Mouse (Mus musculus) hindbrain, postnatal 0 days (tissue): Measurements from ENCODE around the gene Tmem169. TPM values are rescaled to one million over a fixed set of nuclear protein-coding genes. Genes with fewer than 3 reads are reported as not detected.

ENCODE experiments used
- ATAC-seq: fragments of 200-750 bp; cut with Nextera tagmentation; 2 replicates; pipeline ENCODE4 v1.8.0; 2017; ENCODE audit warnings: mild to moderate bottlenecking, moderate TSS enrichment, moderate library complexity
- DNase-seq: peaks from one replicate; pipeline ENCODE4 v3.0.0-alpha.2; 2015; ENCODE audit warnings: low spot score
- H3K27ac ChIP-seq: fragments of 300-500 bp; sonication (generic); 2 replicates; pipeline ENCODE4 v1.5.1; 2014; ENCODE audit warnings: mild to moderate bottlenecking
- H3K27me3 ChIP-seq: fragments of 300-500 bp; sonication (generic); 2 replicates; pipeline ENCODE4 v1.6.1; 2014; ENCODE audit warnings: low read length, mixed read lengths; ENCODE audit not compliant: insufficient read depth
- H3K36me3 ChIP-seq: fragments of 300-500 bp; sonication (generic); 2 replicates; pipeline ENCODE4 v1.6.1; 2014; ENCODE audit warnings: low read length, mixed read lengths; ENCODE audit not compliant: insufficient read depth
- H3K4me1 ChIP-seq: fragments of 300-500 bp; sonication (generic); 2 replicates; pipeline ENCODE4 v1.6.1; 2014; ENCODE audit warnings: antibody characterized with exemption, low read length, mixed read lengths; ENCODE audit not compliant: insufficient read depth
- H3K4me2 ChIP-seq: fragments of 300-500 bp; sonication (generic); 2 replicates; pipeline ENCODE4 v1.6.1; 2014; ENCODE audit warnings: low read depth, mild to moderate bottlenecking, low read length, moderate library complexity, mixed read lengths
- H3K4me3 ChIP-seq: fragments of 300-500 bp; sonication (generic); 2 replicates; pipeline ENCODE4 v1.5.1; 2014; ENCODE audit warnings: low read length
- H3K9ac ChIP-seq: fragments of 300-500 bp; sonication (generic); replicated peaks from 2 replicates; pipeline ENCODE4 v1.6.1; 2014; ENCODE audit warnings: mild to moderate bottlenecking, low read length, moderate library complexity, mixed read lengths
- H3K9me3 ChIP-seq: fragments of 300-500 bp; sonication (generic); 2 replicates; pipeline ENCODE4 v1.6.1; 2016; ENCODE audit warnings: low read length, mixed read lengths
- CTCF ChIP-seq: IDR thresholded peaks from 2 replicates; pipeline ENCODE4 v1.5.1; 2016; ENCODE audit warnings: antibody characterized with exemption, control low read depth, low read depth
- WGBS: fragments of 180-500 bp; shearing (Covaris S2); extraction: QIAGEN DNeasy Blood & Tissue Kit; methylation state at CpG from one replicate; pipeline ENCODE4 v1.1.7; 2014; 5-methylcytosine and 5-hydroxymethylcytosine counted together
- polyA plus RNA-seq: library from polyadenylated mRNA; unstranded; fragments of >200 nt; fragmentation: Nextera tagmentation; extraction: Ambion mirVana; gene quantifications from 2 replicates; pipeline ENCODE4 v1.2.1, GENCODE M21; 2015
- total RNA-seq: library from RNA; depleted of rRNA; stranded (reverse); fragments of >200 nt; gene quantifications from 2 replicates; pipeline ENCODE4 v1.2.3, GENCODE M21; 2014

Gene Tmem169
- total and polyA plus RNA-seq, 2 experiments from 2014 or later, result 25.3 to 37.0 TPM

- Histone ChIP-seq H3K9ac (peak overlapping the region; percentile 65), H3K4me2 (peak overlapping the region; percentile 98), H3K27me3 (no peaks in the 10 kb centered on the region), H3K27ac (peak overlapping the region; percentile 74), H3K36me3 (no peaks in the 10 kb centered on the region), H3K4me1 (peaks cover 12% of the 10 kb centered on the region), H3K9me3 (no peaks in the 10 kb centered on the region), H3K4me3 (peak overlapping the region; percentile 57)
- WGBS, result 2% methylated on average over 5 of the region's 5 CpGs
- DNase-seq (peak; percentile 43), ATAC-seq (peak; percentile 71)
- no peak for TF ChIP-seq CTCF
Measured at GRCm38 (mm10) chr1:72284539-72284938, 370 bp downstream of the Tmem169 start.

- WGBS, result 10% methylated on average over 5 of the region's 5 CpGs
- DNase-seq (peak; percentile 52), ATAC-seq (no peak)
- no peak overlapping the region for H3K9ac ChIP-seq
- TF ChIP-seq CTCF, result no peak
- H3K4me1 ChIP-seq, result peaks cover 12% of the 10 kb centered on the region
- H3K27me3 ChIP-seq, result no peaks in the 10 kb centered on the region
- peak overlapping the region; percentile 27; the same call in 1 of the 2 replicates for H3K27ac ChIP-seq
- no peaks in the 10 kb centered on the region for H3K9me3 ChIP-seq
- peak overlapping the region; percentile 98 for H3K4me2 ChIP-seq
- H3K4me3 ChIP-seq, result no peak overlapping the region
- H3K36me3 ChIP-seq, result no peaks in the 10 kb centered on the region
Measured at GRCm38 (mm10) chr1:72286904-72287303, 2.7 kb downstream of the Tmem169 start.

GRCm38 (mm10) chr1:72287893-72288292, 3.7 kb downstream of the Tmem169 start:
- no peaks in the 10 kb centered on the region for H3K9me3 ChIP-seq
- DNase-seq (no peak), ATAC-seq (no peak)
- H3K4me1 ChIP-seq, result peaks cover 12% of the 10 kb centered on the region
- H3K4me3 ChIP-seq, result no peak overlapping the region
- H3K9ac ChIP-seq, result no peak overlapping the region
- no peaks in the 10 kb centered on the region for H3K27me3 ChIP-seq
- 87% methylated on average over 4 of the region's 4 CpGs for WGBS
- H3K36me3 ChIP-seq, result no peaks in the 10 kb centered on the region
- TF ChIP-seq CTCF, result no peak
- H3K27ac ChIP-seq, result no peak overlapping the region
- H3K4me2 ChIP-seq, result no peak overlapping the region

- Histone ChIP-seq H3K9ac (no peak overlapping the region), H3K4me1 (peaks cover 12% of the 10 kb centered on the region), H3K4me2 (no peak overlapping the region), H3K4me3 (no peak overlapping the region), H3K36me3 (no peaks in the 10 kb centered on the region), H3K27me3 (no peaks in the 10 kb centered on the region), H3K27ac (no peak overlapping the region), H3K9me3 (no peaks in the 10 kb centered on the region)
- WGBS, result 89% methylated on average over 4 of the region's 4 CpGs
- no peak for DNase-seq
- TF ChIP-seq CTCF, result no peak
- ATAC-seq, result no peak
Measured at GRCm38 (mm10) chr1:72288527-72289150, 4.5 kb downstream of the Tmem169 start.

- TF ChIP-seq CTCF, result no peak
Measured at GRCm38 (mm10) chr1:72290896-72291295, 6.7 kb downstream of the Tmem169 start.

GRCm38 (mm10) chr1:72291421-72291820, 7.3 kb downstream of the Tmem169 start:
- Histone ChIP-seq H3K27ac (no peak overlapping the region), H3K9me3 (no peaks in the 10 kb centered on the region), H3K36me3 (no peaks in the 10 kb centered on the region), H3K4me3 (no peak overlapping the region), H3K9ac (no peak overlapping the region), H3K27me3 (no peaks in the 10 kb centered on the region), H3K4me2 (no peak overlapping the region), H3K4me1 (peaks cover 11% of the 10 kb centered on the region)
- DNase-seq (no peak), ATAC-seq (no peak)
- no peak for TF ChIP-seq CTCF
- WGBS, result 94% methylated on average over 4 of the region's 4 CpGs

More at GRCm38 (mm10) chr1:72290896-72291295, 6.7 kb downstream of the Tmem169 start:
- no peak for DNase-seq
- Histone ChIP-seq H3K27me3 (no peaks in the 10 kb centered on the region), H3K27ac (no peak overlapping the region), H3K36me3 (no peaks in the 10 kb centered on the region), H3K9me3 (no peaks in the 10 kb centered on the region), H3K4me2 (no peak overlapping the region), H3K4me3 (no peak overlapping the region), H3K4me1 (peaks cover 12% of the 10 kb centered on the region), H3K9ac (no peak overlapping the region)
- no peak for ATAC-seq
- WGBS, result 96% methylated on average over 4 of the region's 4 CpGs

GRCm38 (mm10) chr1:72291925-72292324, 7.8 kb downstream of the Tmem169 start:
- no peak overlapping the region for H3K27ac ChIP-seq
- 86% methylated on average over 2 of the region's 2 CpGs for WGBS
- H3K27me3 ChIP-seq, result no peaks in the 10 kb centered on the region
- no peak overlapping the region for H3K9ac ChIP-seq
- H3K9me3 ChIP-seq, result no peaks in the 10 kb centered on the region
- H3K36me3 ChIP-seq, result no peaks in the 10 kb centered on the region
- no peak overlapping the region for H3K4me3 ChIP-seq
- no peak for TF ChIP-seq CTCF
- DNase-seq (no peak), ATAC-seq (no peak)
- peaks cover 6% of the 10 kb centered on the region for H3K4me1 ChIP-seq
- H3K4me2 ChIP-seq, result no peak overlapping the region
